Mouse (Mus musculus): ENCODE measurements around the gene Rcn3. TPM values are rescaled to one million over a fixed set of nuclear protein-coding genes. Genes with fewer than 3 reads are reported as not detected.

Gene Rcn3
- polyA plus RNA-seq, 2 experiments, result 19.2 to 20.6 TPM

- DNase-seq (ENCODE audit: low read depth in 3 of 3, low spot score in 3 of 3) (no peak), ATAC-seq (ENCODE audit: insufficient read depth) (no peak)
- no peak for TF ChIP-seq EP300 (IDR thresholded peaks at IDR 0.05; ENCODE audit: low read depth)
- TF ChIP-seq CTCF (IDR thresholded peaks at IDR 0.05; ENCODE audit: low read depth), result no peak
- no peak overlapping the region for H3K27ac ChIP-seq
- no peaks in the 10 kb centered on the region for H3K9me3 ChIP-seq (ENCODE audit: control insufficient read depth, low read length)
- WGBS (ENCODE audit: insufficient replicate concordance), result 82% methylated on average over 17 of the region's 17 CpGs
- no peaks in the 10 kb centered on the region for H3K36me3 ChIP-seq (replicated peaks; ENCODE audit: control insufficient read depth, insufficient read depth, low read depth)
- H3K4me1 ChIP-seq (replicated peaks; ENCODE audit: control insufficient read depth in 2 of 2, insufficient read depth in 2 of 2, low read length in 1 of 2), result peaks cover 9 to 21% of the 10 kb centered on the region in 2 experiments; a peak in 3 of 4 replicates
- no peaks in the 10 kb centered on the region for H3K27me3 ChIP-seq (ENCODE audit: control insufficient read depth, insufficient read depth, low read length)
- H3K4me2 ChIP-seq (ENCODE audit: low read depth), result no peak overlapping the region
- H3K9ac ChIP-seq (replicated peaks), result no peak overlapping the region
- H3K4me3 ChIP-seq (ENCODE audit: insufficient read depth in 1 of 2, low read depth in 2 of 2, low read length in 2 of 2), result no peak overlapping the region
Measured at GRCm38 (mm10) chr7:45088597-45088996, 3.4 kb downstream of the Rcn3 start.

GRCm38 (mm10) chr7:45086084-45086483 lies 5.9 kb downstream of the Rcn3 start:
- 65% methylated on average over 4 of the region's 4 CpGs for WGBS (ENCODE audit: insufficient replicate concordance)
- H3K9ac ChIP-seq (replicated peaks), result no peak overlapping the region
- H3K27me3 ChIP-seq (ENCODE audit: control insufficient read depth, insufficient read depth, low read length), result no peaks in the 10 kb centered on the region
- H3K36me3 ChIP-seq (replicated peaks; ENCODE audit: control insufficient read depth, insufficient read depth, low read depth), result no peaks in the 10 kb centered on the region
- H3K4me3 ChIP-seq (ENCODE audit: insufficient read depth in 1 of 2, low read depth in 2 of 2, low read length in 2 of 2), result no peak overlapping the region
- ATAC-seq (ENCODE audit: insufficient read depth) (no peak), DNase-seq (ENCODE audit: low read depth in 3 of 3, low spot score in 3 of 3) (no peak)
- no peaks in the 10 kb centered on the region for H3K9me3 ChIP-seq (ENCODE audit: control insufficient read depth, low read length)
- no peak overlapping the region for H3K4me2 ChIP-seq (ENCODE audit: low read depth)
- H3K4me1 ChIP-seq (replicated peaks; ENCODE audit: control insufficient read depth in 2 of 2, insufficient read depth in 2 of 2, low read length in 1 of 2), result peaks cover 5 to 16% of the 10 kb centered on the region in 2 experiments
- H3K27ac ChIP-seq, result no peak overlapping the region
- TF ChIP-seq CTCF (IDR thresholded peaks at IDR 0.05; ENCODE audit: low read depth), result peak; percentile 74
- no peak for TF ChIP-seq EP300 (IDR thresholded peaks at IDR 0.05; ENCODE audit: low read depth)

- H3K9ac ChIP-seq (replicated peaks), result no peak overlapping the region
- H3K9me3 ChIP-seq (ENCODE audit: control insufficient read depth, low read length), result no peaks in the 10 kb centered on the region
- DNase-seq (ENCODE audit: low read depth in 3 of 3, low spot score in 3 of 3) (no peak), ATAC-seq (ENCODE audit: insufficient read depth) (no peak)
- H3K27ac ChIP-seq, result no peak overlapping the region
- peaks cover 3 to 10% of the 10 kb centered on the region in 2 experiments; a peak in 3 of 4 replicates for H3K4me1 ChIP-seq (replicated peaks; ENCODE audit: control insufficient read depth in 2 of 2, insufficient read depth in 2 of 2, low read length in 1 of 2)
- TF ChIP-seq EP300 (IDR thresholded peaks at IDR 0.05; ENCODE audit: low read depth) (no peak), CTCF (IDR thresholded peaks at IDR 0.05; ENCODE audit: low read depth) (no peak)
- 37% methylated on average over 22 of the region's 22 CpGs for WGBS (ENCODE audit: insufficient replicate concordance)
- peak overlapping the region; percentile 51 for H3K4me2 ChIP-seq (ENCODE audit: low read depth)
- no peaks in the 10 kb centered on the region for H3K27me3 ChIP-seq (ENCODE audit: control insufficient read depth, insufficient read depth, low read length)
- H3K4me3 ChIP-seq (ENCODE audit: insufficient read depth in 1 of 2, low read depth in 2 of 2, low read length in 2 of 2), result peak overlapping the region in 1 of 2 experiments; percentile 23; a peak in 2 of 4 replicates
- H3K36me3 ChIP-seq (replicated peaks; ENCODE audit: control insufficient read depth, insufficient read depth, low read depth), result no peaks in the 10 kb centered on the region
Measured at GRCm38 (mm10) chr7:45083300-45083890, 8.6 kb downstream of the Rcn3 start.

GRCm38 (mm10) chr7:45082401-45083299 lies 9.4 kb downstream of the Rcn3 start:
- H3K4me3 ChIP-seq (ENCODE audit: insufficient read depth in 1 of 2, low read depth in 2 of 2, low read length in 2 of 2), result peak overlapping the region; percentile 13 to 23; a peak in 3 of 4 replicates
- no peak; the same call in 1 of the 2 replicates for ATAC-seq (ENCODE audit: insufficient read depth)
- TF ChIP-seq CTCF (IDR thresholded peaks at IDR 0.05; ENCODE audit: low read depth), result peak; percentile 46; the same call in 1 of the 2 replicates
- no peak for TF ChIP-seq EP300 (IDR thresholded peaks at IDR 0.05; ENCODE audit: low read depth)
- peak overlapping the region; percentile 5 for H3K9ac ChIP-seq (replicated peaks)
- H3K4me1 ChIP-seq (replicated peaks; ENCODE audit: control insufficient read depth in 2 of 2, insufficient read depth in 2 of 2, low read length in 1 of 2), result peaks cover 3 to 10% of the 10 kb centered on the region in 2 experiments; a peak in 3 of 4 replicates
- H3K4me2 ChIP-seq (ENCODE audit: low read depth), result peak overlapping the region; percentile 51
- H3K27ac ChIP-seq, result no peak overlapping the region
- WGBS (ENCODE audit: insufficient replicate concordance), result 11% methylated on average over 25 of the region's 25 CpGs
- DNase-seq (ENCODE audit: low read depth in 3 of 3, low spot score in 3 of 3), result no peak
- H3K9me3 ChIP-seq (ENCODE audit: control insufficient read depth, low read length), result no peaks in the 10 kb centered on the region
- peaks cover 2% of the 10 kb centered on the region; the same call in 1 of the 2 replicates for H3K36me3 ChIP-seq (replicated peaks; ENCODE audit: control insufficient read depth, insufficient read depth, low read depth)
- no peaks in the 10 kb centered on the region for H3K27me3 ChIP-seq (ENCODE audit: control insufficient read depth, insufficient read depth, low read length)

- Histone ChIP-seq H3K9ac (replicated peaks) (no peak overlapping the region), H3K4me2 (ENCODE audit: low read depth) (no peak overlapping the region), H3K4me1 (replicated peaks; ENCODE audit: control insufficient read depth in 2 of 2, insufficient read depth in 2 of 2, low read length in 1 of 2) (peaks cover 3 to 10% of the 10 kb centered on the region in 2 experiments; a peak in 3 of 4 replicates), H3K4me3 (ENCODE audit: insufficient read depth in 1 of 2, low read depth in 2 of 2, low read length in 2 of 2) (no peak overlapping the region), H3K27me3 (ENCODE audit: control insufficient read depth, insufficient read depth, low read length) (no peaks in the 10 kb centered on the region), H3K36me3 (replicated peaks; ENCODE audit: control insufficient read depth, insufficient read depth, low read depth) (peaks cover 7% of the 10 kb centered on the region; the same call in 1 of the 2 replicates), H3K9me3 (ENCODE audit: control insufficient read depth, low read length) (no peaks in the 10 kb centered on the region), H3K27ac (no peak overlapping the region)
- 52% methylated on average over 5 of the region's 5 CpGs for WGBS (ENCODE audit: insufficient replicate concordance)
- TF ChIP-seq EP300 (IDR thresholded peaks at IDR 0.05; ENCODE audit: low read depth), result no peak
- TF ChIP-seq CTCF (IDR thresholded peaks at IDR 0.05; ENCODE audit: low read depth), result no peak
- DNase-seq (ENCODE audit: low read depth in 3 of 3, low spot score in 3 of 3) (no peak), ATAC-seq (ENCODE audit: insufficient read depth) (no peak)
Measured at GRCm38 (mm10) chr7:45081016-45081415, 11.0 kb downstream of the Rcn3 start.
